Mouse (Mus musculus): ENCODE data around the gene Prkaca. TPM values are rescaled to one million over a fixed set of nuclear protein-coding genes. Genes with fewer than 3 reads are reported as not detected.
A peak's percentile ranks its signal among the peaks of the same experiment; 100 is the strongest.

Prkaca gene
- polyA plus RNA-seq, 1 experiment from 2014 or later, result 189 TPM

DNA sequence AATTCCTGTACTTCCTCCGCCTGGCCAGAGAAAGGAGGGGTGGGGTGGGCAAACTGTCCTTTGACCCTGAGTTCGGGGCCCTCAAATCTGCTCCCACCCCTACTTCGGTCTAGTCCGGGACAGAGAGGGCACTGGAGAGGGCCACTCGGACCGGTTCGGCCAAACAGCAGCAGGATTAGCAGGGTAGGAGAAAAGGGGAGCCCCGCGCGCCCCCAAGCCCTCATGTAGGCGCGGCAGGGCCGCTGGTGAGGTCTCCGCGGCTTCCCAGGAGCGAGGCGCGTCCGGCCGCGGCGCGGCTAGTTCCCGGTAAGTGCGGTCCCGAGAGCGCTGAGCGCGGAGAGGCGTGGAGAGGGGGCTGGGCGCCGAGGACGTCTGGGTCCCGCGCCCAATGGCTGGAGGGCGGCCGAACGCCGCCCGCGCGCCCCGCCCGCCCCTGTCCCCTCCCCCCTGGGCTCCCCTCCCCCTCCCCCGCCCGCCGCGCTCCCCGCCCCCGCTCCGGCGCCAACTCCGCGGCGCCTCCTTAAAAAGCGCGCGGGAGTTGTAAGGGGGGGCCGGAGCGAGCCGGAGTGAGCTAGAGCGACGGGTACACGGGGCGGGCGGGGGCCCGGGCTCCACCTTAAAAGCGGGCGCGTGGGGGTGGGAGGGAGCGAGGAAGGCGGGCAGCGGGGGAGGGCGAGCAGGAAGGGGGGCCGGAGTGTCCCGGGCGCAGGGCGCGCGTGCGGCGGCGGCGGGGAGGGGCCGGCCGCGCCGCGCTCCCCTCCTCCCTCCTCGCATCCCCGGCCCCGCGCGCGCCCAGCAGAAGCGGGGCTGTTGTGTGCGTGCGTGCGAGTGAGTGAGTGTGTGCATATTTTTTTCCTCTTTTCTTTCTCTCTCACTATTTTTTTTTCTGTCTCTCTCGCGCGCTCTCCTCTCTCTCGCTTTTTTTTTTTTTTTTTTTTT, 24.0 kb downstream of the Prkaca start:
- WGBS, result under 1% methylated on average over 69 of the region's 103 CpGs

DNA sequence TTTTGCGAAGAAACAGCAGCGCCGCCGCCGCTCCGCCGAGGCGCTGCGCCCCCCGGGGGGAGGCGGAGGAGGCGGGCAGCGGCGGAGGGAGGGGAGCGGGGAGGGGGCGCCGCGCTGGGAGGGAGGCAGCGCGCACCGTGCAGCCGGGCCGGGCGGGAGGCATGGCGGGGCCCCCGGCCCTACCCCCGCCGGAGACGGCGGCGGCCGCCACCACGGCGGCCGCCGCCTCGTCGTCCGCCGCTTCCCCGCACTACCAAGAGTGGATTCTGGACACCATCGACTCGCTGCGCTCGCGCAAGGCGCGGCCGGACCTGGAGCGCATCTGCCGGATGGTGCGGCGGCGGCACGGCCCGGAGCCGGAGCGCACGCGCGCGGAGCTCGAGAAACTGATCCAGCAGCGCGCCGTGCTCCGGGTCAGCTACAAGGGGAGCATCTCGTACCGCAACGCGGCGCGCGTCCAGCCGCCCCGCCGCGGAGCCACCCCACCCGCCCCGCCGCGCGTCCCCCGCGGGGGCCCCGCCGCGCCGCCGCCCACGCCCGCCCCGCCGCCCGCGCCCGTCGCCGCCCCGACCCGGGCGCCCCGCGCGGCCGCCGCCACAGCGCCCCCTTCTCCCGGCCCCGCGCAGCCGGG, 24.8 kb downstream of the Prkaca start, which contains the start of gene Samd1:
Gene Samd1 (plus strand): TSS at position 162 of the 631 bp plus-strand sequence.
- peak within 1 kb of the TSS; percentile 79 for H3K4me3 ChIP-seq (replicated peaks)
- peaks cover 35% of the 10 kb centered on the region for H3K4me1 ChIP-seq (replicated peaks)
- H3K9me3 ChIP-seq, result no peaks in the 10 kb centered on the region
- H3K27me3 ChIP-seq, result peaks cover 37% of the 10 kb centered on the region
- peaks cover 34% of the 10 kb centered on the region for H3K36me3 ChIP-seq
- H3K27ac ChIP-seq, result peak within 1 kb of the TSS; percentile 98
- under 1% methylated on average over 45 of the region's 112 CpGs for WGBS
- peak within 1 kb of the TSS; percentile 84 for H3K4me2 ChIP-seq (replicated peaks)
- ATAC-seq, result peak; percentile 13; the same call in 1 of the 2 replicates
- peak within 1 kb of the TSS; percentile 88 for H3K9ac ChIP-seq (replicated peaks)

More for the DNA sequence above, 24.0 kb downstream of the Prkaca start:
- Histone ChIP-seq H3K36me3 (peaks cover 42% of the 10 kb centered on the region), H3K4me2 (replicated peaks) (peak overlapping the region; percentile 78), H3K9me3 (no peaks in the 10 kb centered on the region), H3K27ac (peak overlapping the region; percentile 98), H3K27me3 (peaks cover 29% of the 10 kb centered on the region), H3K4me1 (replicated peaks) (peaks cover 35% of the 10 kb centered on the region), H3K4me3 (replicated peaks) (peak overlapping the region; percentile 76), H3K9ac (replicated peaks) (peak overlapping the region; percentile 88)
- peak; percentile 77 for ATAC-seq

DNA sequence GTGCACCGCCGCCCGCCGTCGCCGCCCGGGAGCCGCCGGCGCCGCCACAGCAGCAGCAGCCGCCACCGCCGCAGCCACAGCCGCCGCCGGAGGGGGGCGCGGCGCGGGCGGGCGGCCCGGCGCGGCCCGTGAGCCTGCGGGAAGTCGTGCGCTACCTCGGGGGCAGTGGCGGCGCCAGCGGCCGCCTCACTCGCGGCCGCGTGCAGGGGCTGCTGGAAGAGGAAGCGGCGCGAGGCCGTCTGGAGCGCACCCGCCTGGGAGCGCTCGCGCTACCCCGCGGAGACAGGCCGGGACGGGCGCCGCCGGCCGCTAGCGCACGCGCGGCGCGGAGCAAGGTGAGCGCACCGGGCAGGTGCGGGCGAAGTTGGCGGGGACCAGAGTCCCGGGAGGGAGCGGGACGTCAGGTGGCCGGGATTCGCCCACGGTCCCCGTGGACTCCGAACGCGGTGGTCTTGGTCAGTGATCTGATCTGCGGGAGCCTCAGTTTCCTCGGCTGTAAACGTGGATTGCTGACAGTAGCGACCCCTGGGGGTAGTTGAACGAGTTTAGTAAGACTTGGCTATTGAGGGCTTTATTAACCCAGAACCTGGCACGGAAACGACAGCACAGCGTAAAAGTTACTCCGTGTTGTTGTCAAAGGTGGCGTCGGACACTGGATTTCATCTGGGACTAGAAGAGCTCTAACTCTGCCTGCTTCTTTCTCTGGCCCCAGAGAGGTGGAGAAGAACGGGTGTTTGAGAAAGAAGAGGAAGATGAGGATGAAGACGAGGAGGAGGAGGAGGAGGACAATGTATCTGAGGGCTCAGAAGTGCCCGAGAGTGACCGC, 25.7 kb downstream of the Prkaca start:
- peak overlapping the region; percentile 79 for H3K4me3 ChIP-seq (replicated peaks)
- ATAC-seq, result peak; percentile 24
- H3K9me3 ChIP-seq, result no peaks in the 10 kb centered on the region
- peaks cover 32% of the 10 kb centered on the region for H3K36me3 ChIP-seq
- 1% methylated on average over 64 of the region's 92 CpGs for WGBS
- H3K27ac ChIP-seq, result peak overlapping the region; percentile 88
- peaks cover 43% of the 10 kb centered on the region for H3K27me3 ChIP-seq
- peaks cover 35% of the 10 kb centered on the region for H3K4me1 ChIP-seq (replicated peaks)
- H3K9ac ChIP-seq (replicated peaks), result peak overlapping the region; percentile 79
- peak overlapping the region; percentile 84 for H3K4me2 ChIP-seq (replicated peaks)

DNA sequence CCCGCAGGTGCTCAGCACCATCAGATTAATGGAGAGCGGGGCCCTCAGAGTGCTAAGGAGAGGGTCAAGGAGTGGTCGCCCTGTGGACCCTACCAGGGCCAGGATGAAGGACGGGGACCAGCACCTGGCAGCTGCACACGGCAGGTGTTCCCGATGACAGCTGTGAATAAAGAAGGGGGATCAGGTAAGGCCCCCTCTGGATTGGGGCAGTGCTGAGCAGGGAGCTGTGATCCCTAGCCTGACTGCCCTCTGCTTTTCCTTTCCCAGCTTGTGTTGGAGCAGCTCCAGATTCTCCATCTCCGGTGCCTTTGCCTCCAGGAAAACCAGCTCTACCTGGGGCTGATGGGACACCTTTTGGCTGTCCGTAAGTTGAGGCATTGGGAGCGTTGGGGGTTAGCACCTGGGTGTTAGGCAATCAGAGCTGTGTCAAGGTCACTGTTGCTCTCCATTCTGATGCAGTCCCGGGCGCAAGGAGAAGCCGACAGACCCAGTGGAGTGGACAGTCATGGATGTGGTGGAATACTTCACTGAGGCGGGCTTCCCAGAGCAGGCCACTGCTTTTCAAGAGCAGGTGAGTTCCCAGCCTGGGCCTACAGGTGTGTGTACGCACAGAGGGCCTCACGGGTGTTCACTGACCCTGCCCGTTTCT, 26.4 kb downstream of the Prkaca start:
- WGBS, result 70% methylated on average over 16 of the region's 16 CpGs
- Histone ChIP-seq H3K4me2 (replicated peaks) (peak overlapping the region; percentile 84), H3K9me3 (no peaks in the 10 kb centered on the region), H3K36me3 (peaks cover 26% of the 10 kb centered on the region), H3K27me3 (peaks cover 43% of the 10 kb centered on the region), H3K9ac (replicated peaks) (peak overlapping the region; percentile 79), H3K4me3 (replicated peaks) (peak overlapping the region; percentile 79), H3K4me1 (replicated peaks) (peaks cover 40% of the 10 kb centered on the region), H3K27ac (no peak overlapping the region)
- 0 out of 2 replicates have a peak, but pooled peaks have one; percentile 2 for ATAC-seq

DNA sequence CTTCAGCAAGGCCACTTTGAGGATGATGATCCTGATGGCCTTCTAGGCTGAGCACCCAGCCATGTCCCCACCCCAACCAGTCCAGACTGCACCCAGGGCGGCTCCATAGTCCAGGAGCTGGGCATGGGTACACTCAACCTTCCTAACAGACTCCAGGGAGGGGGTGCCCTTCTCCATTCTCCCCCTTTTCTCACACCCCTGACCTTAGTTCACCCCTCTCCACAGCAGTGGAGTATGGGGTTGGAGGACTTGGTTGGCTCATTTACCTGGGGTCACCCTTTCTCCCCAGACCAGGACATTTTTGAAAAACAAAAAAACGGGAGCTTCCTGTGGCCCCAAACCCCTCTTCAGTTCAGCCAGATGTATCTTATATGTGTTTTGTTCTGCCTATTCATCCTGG, 27.0 kb downstream of the Prkaca start:
- Histone ChIP-seq H3K9me3 (no peaks in the 10 kb centered on the region), H3K4me1 (replicated peaks) (peaks cover 43% of the 10 kb centered on the region), H3K9ac (replicated peaks) (no peak overlapping the region), H3K27ac (no peak overlapping the region), H3K27me3 (peaks cover 43% of the 10 kb centered on the region), H3K36me3 (peaks cover 20% of the 10 kb centered on the region), H3K4me2 (replicated peaks) (peak overlapping the region; percentile 84), H3K4me3 (replicated peaks) (no peak overlapping the region)
- 96% methylated on average over 2 of the region's 2 CpGs for WGBS
- ATAC-seq, result no peak

DNA sequence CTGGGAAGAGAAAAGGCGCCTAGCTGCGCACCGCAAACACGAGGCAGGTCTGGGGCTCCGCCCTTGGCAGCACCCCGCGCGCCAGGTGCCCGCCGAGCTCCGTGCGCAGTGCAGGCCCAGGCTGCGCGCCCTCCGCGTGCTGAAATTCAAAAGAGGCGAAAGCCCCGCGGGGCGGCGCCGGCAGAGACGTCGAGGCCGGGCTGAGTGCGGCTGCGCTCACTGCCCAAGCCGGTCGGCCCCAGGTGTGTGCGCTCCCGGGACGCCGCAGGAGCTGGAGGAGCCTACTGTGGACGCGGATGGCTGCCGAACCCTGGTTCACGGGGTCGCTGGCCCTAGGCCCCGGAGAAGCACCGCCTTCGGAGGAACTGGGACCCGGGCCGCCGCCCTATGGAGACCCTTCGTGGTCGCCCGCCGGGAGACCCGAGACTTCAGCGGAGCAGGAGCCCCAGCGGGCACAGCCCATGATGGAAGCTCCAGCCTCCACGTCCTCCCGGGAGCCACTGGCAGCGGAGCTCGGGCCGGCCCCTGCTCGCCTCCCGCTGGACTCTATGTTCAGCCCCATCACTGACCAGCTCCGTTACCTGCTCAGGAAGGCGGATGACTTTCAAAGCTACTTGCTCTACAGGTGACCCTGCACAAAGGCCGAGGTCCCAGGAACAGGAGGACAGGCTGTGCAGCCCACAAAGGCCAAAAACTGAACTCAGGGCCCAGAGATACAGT, 28.6 kb downstream of the Prkaca start, which contains the start of gene 1700067K01Rik:
Gene 1700067K01Rik (plus strand): TSS at position 222 of the 720 bp plus-strand sequence.
- Histone ChIP-seq H3K27ac (no peak within 1 kb of the TSS), H3K4me3 (replicated peaks) (peak within 1 kb of the TSS; percentile 12; the same call in 1 of the 2 replicates), H3K4me1 (replicated peaks) (peaks cover 41% of the 10 kb centered on the region), H3K9me3 (no peaks in the 10 kb centered on the region), H3K9ac (replicated peaks) (peak within 1 kb of the TSS; percentile 52; the same call in 1 of the 2 replicates), H3K36me3 (peaks cover 19% of the 10 kb centered on the region), H3K4me2 (replicated peaks) (peak within 1 kb of the TSS; percentile 37), H3K27me3 (peaks cover 43% of the 10 kb centered on the region)
- 19% methylated on average over 58 of the region's 61 CpGs for WGBS
- no peak for ATAC-seq

DNA sequence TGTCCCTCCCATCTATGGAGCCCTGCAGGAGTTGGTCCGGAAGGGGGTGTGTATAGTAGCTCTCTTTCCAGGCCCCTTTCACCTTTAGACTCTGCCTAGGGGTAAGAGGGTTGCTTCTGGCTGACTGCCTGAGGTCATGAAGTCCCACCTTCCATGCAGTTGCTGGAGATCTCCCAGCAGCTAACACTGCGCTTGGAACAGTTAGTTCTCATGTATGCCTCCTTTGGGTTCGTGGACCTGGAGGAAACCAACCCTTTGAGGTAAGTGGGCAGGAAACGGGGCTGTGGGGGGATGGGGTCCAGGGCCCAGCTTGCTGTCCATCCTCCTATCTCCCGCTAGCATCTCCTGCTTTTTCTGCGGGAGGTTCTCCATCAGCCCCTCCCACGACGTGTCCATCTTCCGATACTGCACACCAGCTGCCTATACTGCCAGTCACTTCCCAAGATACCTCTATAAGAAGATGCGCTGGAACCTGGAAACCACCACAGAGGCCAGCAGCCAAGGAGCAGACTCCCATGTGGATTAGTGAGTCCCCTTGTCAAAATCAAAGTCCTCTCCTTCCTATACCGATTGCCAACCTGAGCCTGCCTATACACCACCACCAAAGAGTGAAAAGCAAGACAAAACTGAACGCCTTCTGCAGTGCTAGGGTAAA, 30.3 kb downstream of the Prkaca start:
- 0 out of 2 replicates have a peak overlapping the region, but pooled peaks have one; percentile 88 for H3K4me2 ChIP-seq (replicated peaks)
- peaks cover 19% of the 10 kb centered on the region for H3K36me3 ChIP-seq
- H3K4me1 ChIP-seq (replicated peaks), result peaks cover 38% of the 10 kb centered on the region
- H3K27ac ChIP-seq, result no peak overlapping the region
- H3K9ac ChIP-seq (replicated peaks), result no peak overlapping the region
- no peak for ATAC-seq
- 56% methylated on average over 12 of the region's 12 CpGs for WGBS
- peaks cover 43% of the 10 kb centered on the region for H3K27me3 ChIP-seq
- no peak overlapping the region for H3K4me3 ChIP-seq (replicated peaks)
- no peaks in the 10 kb centered on the region for H3K9me3 ChIP-seq

DNA sequence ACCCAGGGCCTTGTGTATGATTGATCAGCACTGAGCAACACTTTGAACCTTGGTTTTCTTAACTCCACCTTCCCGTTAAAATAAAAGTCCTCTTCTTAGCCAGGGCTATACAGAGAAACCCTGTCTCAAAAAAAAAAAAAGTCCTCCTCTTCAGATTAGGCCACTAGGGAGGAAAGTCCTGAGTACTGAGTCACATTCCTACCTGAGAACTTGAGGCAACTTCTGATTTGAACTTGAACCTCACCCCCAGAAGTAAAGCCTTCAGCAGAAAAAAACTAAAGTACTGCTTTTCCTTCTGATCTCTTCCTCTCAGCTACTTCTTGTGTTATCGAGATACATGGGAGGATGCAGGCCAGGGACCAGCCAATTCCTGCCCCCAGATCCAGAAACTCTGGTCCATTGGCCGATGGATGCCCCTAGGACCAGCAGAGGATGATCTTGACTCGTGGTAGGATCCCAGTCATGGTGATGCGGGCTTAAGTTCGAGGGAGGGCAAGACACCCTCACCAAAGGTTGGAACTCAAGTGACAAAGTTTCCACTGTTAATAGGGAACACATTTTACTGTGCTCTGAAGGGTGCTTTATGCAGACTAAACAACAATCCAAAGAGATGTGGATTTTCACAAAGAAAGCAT, 30.9 kb downstream of the Prkaca start:
- peak overlapping the region; percentile 88 for H3K4me2 ChIP-seq (replicated peaks)
- H3K9me3 ChIP-seq, result no peaks in the 10 kb centered on the region
- 81% methylated on average over 6 of the region's 6 CpGs for WGBS
- no peak for ATAC-seq
- peak overlapping the region; percentile 61 for H3K4me3 ChIP-seq (replicated peaks)
- peaks cover 19% of the 10 kb centered on the region for H3K36me3 ChIP-seq
- peaks cover 36% of the 10 kb centered on the region for H3K4me1 ChIP-seq (replicated peaks)
- H3K27me3 ChIP-seq, result peaks cover 43% of the 10 kb centered on the region
- peak overlapping the region; percentile 75; the same call in 1 of the 2 replicates for H3K9ac ChIP-seq (replicated peaks)
- no peak overlapping the region for H3K27ac ChIP-seq

DNA sequence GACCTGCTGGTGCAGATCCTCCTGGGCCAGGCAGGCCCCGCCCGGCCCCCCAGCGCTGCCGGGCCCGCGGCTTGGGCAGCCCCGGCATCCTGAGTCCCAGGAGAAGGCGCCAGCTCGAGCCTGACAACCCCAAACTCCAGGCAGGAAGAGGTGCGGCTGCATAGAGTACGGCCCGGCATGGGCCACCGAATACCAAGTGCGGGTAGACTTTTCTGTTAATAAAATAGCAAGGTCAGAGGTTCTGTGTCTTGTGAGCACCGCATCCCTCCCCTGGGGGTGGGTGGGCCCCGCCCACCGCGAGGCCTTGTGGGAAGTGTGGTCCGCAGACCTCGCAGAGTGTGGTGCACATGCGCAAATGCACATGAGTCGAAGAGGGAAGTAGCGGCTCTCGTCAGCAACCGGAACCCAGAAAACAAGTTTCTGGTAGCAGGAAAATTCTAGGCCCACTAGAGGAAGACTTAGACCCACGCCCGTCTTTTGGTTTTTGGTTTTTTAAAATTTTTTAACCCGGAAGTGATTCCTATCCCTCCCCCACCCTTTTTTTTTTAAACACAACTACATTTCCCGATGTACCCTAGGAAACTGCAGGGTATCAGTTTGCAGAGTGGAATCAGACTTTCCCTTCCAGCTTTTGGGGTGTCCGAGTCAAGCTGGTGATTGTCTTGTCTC, 31.9 kb downstream of the Prkaca start:
- peak; percentile 75 for ATAC-seq
- peak overlapping the region; percentile 75 for H3K9ac ChIP-seq (replicated peaks)
- peak overlapping the region; percentile 60 for H3K27ac ChIP-seq
- H3K4me1 ChIP-seq (replicated peaks), result peaks cover 26% of the 10 kb centered on the region
- H3K27me3 ChIP-seq, result peaks cover 36% of the 10 kb centered on the region
- peak overlapping the region; percentile 88 for H3K4me2 ChIP-seq (replicated peaks)
- peak overlapping the region; percentile 61 for H3K4me3 ChIP-seq (replicated peaks)
- no peaks in the 10 kb centered on the region for H3K9me3 ChIP-seq
- WGBS, result 1% methylated on average over 30 of the region's 30 CpGs
- peaks cover 14% of the 10 kb centered on the region for H3K36me3 ChIP-seq
